Mouse (Mus musculus): ENCODE data around the gene Thop1. TPM values are rescaled to one million over a fixed set of nuclear protein-coding genes. Genes with fewer than 3 reads are reported as not detected.
"Not testable (repeated sequence)": the region's sequence is repeated elsewhere in the genome, so short reads cannot be mapped to it uniquely, and the experiment has no call there.

Thop1 gene
- polyA plus RNA-seq, 1 experiment, result 77.4 TPM

GRCm38 (mm10) chr10:81052577-81052976 lies 17.3 kb upstream of the Thop1 start:
- no peak overlapping the region for H3K27ac ChIP-seq (ENCODE audit: insufficient read depth, low read length)
- H3K27me3 ChIP-seq (ENCODE audit: control insufficient read depth, insufficient read depth, low read length, poor library complexity, severe bottlenecking), result no peaks in the 10 kb centered on the region
- TF ChIP-seq CTCF (IDR thresholded peaks at IDR 0.05; ENCODE audit: low read depth, low read length) (no peak), EP300 (IDR thresholded peaks at IDR 0.05; ENCODE audit: insufficient read depth, low read depth, low read length) (no peak), POLR2A (IDR thresholded peaks at IDR 0.05; ENCODE audit: insufficient read depth, low read length) (no peak)
- no peak overlapping the region for H3K4me3 ChIP-seq (ENCODE audit: low read depth, low read length)
- H3K4me1 ChIP-seq (ENCODE audit: control insufficient read depth, insufficient read depth, low read length), result no peaks in the 10 kb centered on the region
- H3K9me3 ChIP-seq (replicated peaks; ENCODE audit: control insufficient read depth, insufficient read depth, low read length, poor library complexity, severe bottlenecking), result no peaks in the 10 kb centered on the region
- H3K36me3 ChIP-seq (ENCODE audit: control insufficient read depth, insufficient read depth, low read length, poor library complexity, severe bottlenecking), result peaks cover 34% of the 10 kb centered on the region
- no peak overlapping the region for H3K9ac ChIP-seq (ENCODE audit: low read depth, poor library complexity, severe bottlenecking)

GRCm38 (mm10) chr10:81055169-81055568 lies 14.7 kb upstream of the Thop1 start:
- Histone ChIP-seq H3K4me3 (ENCODE audit: low read depth, low read length) (no peak overlapping the region), H3K27ac (ENCODE audit: insufficient read depth, low read length) (no peak overlapping the region), H3K9me3 (replicated peaks; ENCODE audit: control insufficient read depth, insufficient read depth, low read length, poor library complexity, severe bottlenecking) (no peaks in the 10 kb centered on the region), H3K36me3 (ENCODE audit: control insufficient read depth, insufficient read depth, low read length, poor library complexity, severe bottlenecking) (peaks cover 13% of the 10 kb centered on the region), H3K9ac (ENCODE audit: low read depth, poor library complexity, severe bottlenecking) (no peak overlapping the region), H3K4me1 (ENCODE audit: control insufficient read depth, insufficient read depth, low read length) (no peaks in the 10 kb centered on the region), H3K27me3 (ENCODE audit: control insufficient read depth, insufficient read depth, low read length, poor library complexity, severe bottlenecking) (no peaks in the 10 kb centered on the region)
- TF ChIP-seq CTCF (IDR thresholded peaks at IDR 0.05; ENCODE audit: low read depth, low read length) (no peak), EP300 (IDR thresholded peaks at IDR 0.05; ENCODE audit: insufficient read depth, low read depth, low read length) (no peak), POLR2A (IDR thresholded peaks at IDR 0.05; ENCODE audit: insufficient read depth, low read length) (no peak)

- H3K36me3 ChIP-seq (ENCODE audit: control insufficient read depth, insufficient read depth, low read length, poor library complexity, severe bottlenecking); H3K4me3 ChIP-seq (ENCODE audit: low read depth, low read length); H3K27ac ChIP-seq (ENCODE audit: insufficient read depth, low read length); H3K4me1 ChIP-seq (ENCODE audit: control insufficient read depth, insufficient read depth, low read length); H3K9me3 ChIP-seq (replicated peaks; ENCODE audit: control insufficient read depth, insufficient read depth, low read length, poor library complexity, severe bottlenecking); H3K27me3 ChIP-seq (ENCODE audit: control insufficient read depth, insufficient read depth, low read length, poor library complexity, severe bottlenecking); H3K9ac ChIP-seq (ENCODE audit: low read depth, poor library complexity, severe bottlenecking): not testable (repeated sequence)
Measured at GRCm38 (mm10) chr10:81055802-81056340, 14.0 kb upstream of the Thop1 start.

- peaks cover 2% of the 10 kb centered on the region for H3K4me1 ChIP-seq (ENCODE audit: control insufficient read depth, insufficient read depth, low read length)
- H3K27me3 ChIP-seq (ENCODE audit: control insufficient read depth, insufficient read depth, low read length, poor library complexity, severe bottlenecking), result no peaks in the 10 kb centered on the region
- H3K9ac ChIP-seq (ENCODE audit: low read depth, poor library complexity, severe bottlenecking), result no peak overlapping the region
- H3K9me3 ChIP-seq (replicated peaks; ENCODE audit: control insufficient read depth, insufficient read depth, low read length, poor library complexity, severe bottlenecking), result no peaks in the 10 kb centered on the region
- H3K36me3 ChIP-seq (ENCODE audit: control insufficient read depth, insufficient read depth, low read length, poor library complexity, severe bottlenecking), result no peaks in the 10 kb centered on the region
- H3K27ac ChIP-seq (ENCODE audit: insufficient read depth, low read length), result no peak overlapping the region
- H3K4me3 ChIP-seq (ENCODE audit: low read depth, low read length), result no peak overlapping the region
- TF ChIP-seq POLR2A (IDR thresholded peaks at IDR 0.05; ENCODE audit: insufficient read depth, low read length), result no peak
- TF ChIP-seq EP300 (IDR thresholded peaks at IDR 0.05; ENCODE audit: insufficient read depth, low read depth, low read length), result no peak
- no peak for TF ChIP-seq CTCF (IDR thresholded peaks at IDR 0.05; ENCODE audit: low read depth, low read length)
Measured at GRCm38 (mm10) chr10:81057406-81058130, 12.3 kb upstream of the Thop1 start.

- H3K9ac ChIP-seq (ENCODE audit: low read depth, poor library complexity, severe bottlenecking), result peak overlapping the region; percentile 91; the same call in 1 of the 2 replicates
Measured at GRCm38 (mm10) chr10:81058896-81059295, 10.9 kb upstream of the Thop1 start.

More at GRCm38 (mm10) chr10:81058896-81059295, 10.9 kb upstream of the Thop1 start:
- Histone ChIP-seq H3K27ac (ENCODE audit: insufficient read depth, low read length) (no peak overlapping the region), H3K4me1 (ENCODE audit: control insufficient read depth, insufficient read depth, low read length) (peaks cover 2% of the 10 kb centered on the region), H3K4me3 (ENCODE audit: low read depth, low read length) (peak overlapping the region; percentile 96), H3K9me3 (replicated peaks; ENCODE audit: control insufficient read depth, insufficient read depth, low read length, poor library complexity, severe bottlenecking) (no peaks in the 10 kb centered on the region), H3K36me3 (ENCODE audit: control insufficient read depth, insufficient read depth, low read length, poor library complexity, severe bottlenecking) (no peaks in the 10 kb centered on the region), H3K27me3 (ENCODE audit: control insufficient read depth, insufficient read depth, low read length, poor library complexity, severe bottlenecking) (no peaks in the 10 kb centered on the region)
- TF ChIP-seq CTCF (IDR thresholded peaks at IDR 0.05; ENCODE audit: low read depth, low read length), result no peak
- TF ChIP-seq POLR2A (IDR thresholded peaks at IDR 0.05; ENCODE audit: insufficient read depth, low read length), result no peak
- TF ChIP-seq EP300 (IDR thresholded peaks at IDR 0.05; ENCODE audit: insufficient read depth, low read depth, low read length), result no peak

Measured in ES-Bruce4 (cell line).